Mouse (Mus musculus) kidney, embryonic 14.5 days (tissue): ENCODE results near the gene Uhrf2. TPM values are rescaled to one million over a fixed set of nuclear protein-coding genes. Genes with fewer than 3 reads are reported as not detected.
A peak's percentile ranks its signal among the peaks of the same experiment; 100 is the strongest.

Source experiments
- ATAC-seq: fragments of 200-750 bp; cut with Nextera tagmentation; 2 replicates; pipeline ENCODE4 v1.8.0; 2017; ENCODE audit warnings: moderate number of reproducible peaks, mild to moderate bottlenecking, moderate TSS enrichment, moderate library complexity; ENCODE audit not compliant: low FRiP score, low TSS enrichment
- H3K27ac ChIP-seq: fragments of 300-500 bp; sonication (generic); 2 replicates; pipeline ENCODE4 v1.5.1; 2014; ENCODE audit warnings: low read depth, mild to moderate bottlenecking, low read length, moderate library complexity, mixed read lengths
- H3K27me3 ChIP-seq: fragments of 300-500 bp; sonication (generic); 2 replicates; pipeline ENCODE4 v1.6.1; 2014; ENCODE audit warnings: mild to moderate bottlenecking, low read length; ENCODE audit not compliant: control insufficient read depth, insufficient read depth
- H3K36me3 ChIP-seq: fragments of 300-500 bp; sonication (generic); 2 replicates; pipeline ENCODE4 v1.6.1; 2014; ENCODE audit warnings: low read length, mixed read lengths; ENCODE audit not compliant: control insufficient read depth, insufficient read depth
- H3K4me1 ChIP-seq: fragments of 300-500 bp; sonication (generic); 2 replicates; pipeline ENCODE4 v1.6.1; 2014; ENCODE audit warnings: low read length, mixed read lengths; ENCODE audit not compliant: control insufficient read depth, insufficient read depth
- H3K4me2 ChIP-seq: fragments of 300-500 bp; sonication (generic); replicated peaks from 2 replicates; pipeline ENCODE4 v1.6.1; 2014; ENCODE audit warnings: low read depth, mild to moderate bottlenecking, low read length
- H3K4me3 ChIP-seq: fragments of 300-500 bp; sonication (generic); 2 replicates; pipeline ENCODE4 v1.5.1; 2014; ENCODE audit warnings: mild to moderate bottlenecking, low read length
- H3K9ac ChIP-seq: fragments of 300-500 bp; sonication (generic); 2 replicates; pipeline ENCODE4 v1.6.1; 2014; ENCODE audit warnings: low read depth, mild to moderate bottlenecking, low read length, moderate library complexity
- H3K9me3 ChIP-seq: fragments of 300-500 bp; sonication (generic); 2 replicates; pipeline ENCODE4 v1.6.1; 2016; ENCODE audit warnings: low read length; ENCODE audit not compliant: control insufficient read depth
- WGBS: fragments of 180-500 bp; shearing (Covaris S2); extraction: QIAGEN DNeasy Blood & Tissue Kit; methylation state at CpG from one replicate; pipeline ENCODE4 v1.1.7; 2014; 5-methylcytosine and 5-hydroxymethylcytosine counted together
- polyA plus RNA-seq: library from polyadenylated mRNA; unstranded; fragments of >200 nt; fragmentation: Nextera tagmentation; extraction: Ambion mirVana; gene quantifications from 2 replicates; pipeline ENCODE4 v1.2.1, GENCODE M21; 2014

Gene Uhrf2
- polyA plus RNA-seq, 1 experiment from 2014 or later, result 101 TPM

DNA sequence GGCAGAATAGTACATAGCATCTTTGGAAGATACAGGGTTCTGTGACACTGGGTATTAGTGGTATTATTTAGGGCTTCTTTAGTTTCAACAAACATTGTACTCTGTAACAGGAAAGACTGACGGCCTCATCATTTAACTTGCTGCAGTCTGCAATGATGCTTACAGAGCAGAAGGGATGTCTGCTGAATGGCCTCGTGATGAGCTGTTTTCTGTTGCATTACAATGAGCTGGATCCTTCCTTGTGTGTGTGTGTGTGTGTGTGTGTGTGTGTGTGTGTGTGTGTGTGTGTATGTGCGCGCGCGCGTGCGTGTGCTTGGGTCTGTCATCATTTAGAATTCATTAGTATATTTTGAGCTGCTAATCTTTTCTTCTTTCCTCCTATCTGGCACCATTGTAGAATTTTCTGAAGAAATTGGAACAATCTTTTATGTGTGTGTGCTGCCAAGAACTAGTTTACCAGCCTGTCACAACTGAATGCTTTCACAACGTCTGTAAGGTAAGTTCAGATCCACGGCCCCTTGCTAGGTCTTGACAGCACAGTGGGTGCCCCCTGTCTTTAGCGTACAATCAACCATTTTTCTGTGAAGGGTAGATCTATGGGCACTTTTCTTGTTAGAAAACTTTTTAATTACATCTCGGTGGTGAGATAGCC is 61.5 kb downstream of the Uhrf2 start:
- H3K27me3 ChIP-seq, result no peaks in the 10 kb centered on the region
- WGBS, result 93% methylated on average over 12 of the region's 12 CpGs
- no peak for ATAC-seq
- no peaks in the 10 kb centered on the region for H3K4me1 ChIP-seq
- H3K36me3 ChIP-seq, result peaks cover 85% of the 10 kb centered on the region
- no peak overlapping the region for H3K4me2 ChIP-seq
- no peaks in the 10 kb centered on the region for H3K9me3 ChIP-seq
- no peak overlapping the region for H3K4me3 ChIP-seq
- H3K9ac ChIP-seq, result no peak overlapping the region
- H3K27ac ChIP-seq, result no peak overlapping the region

DNA sequence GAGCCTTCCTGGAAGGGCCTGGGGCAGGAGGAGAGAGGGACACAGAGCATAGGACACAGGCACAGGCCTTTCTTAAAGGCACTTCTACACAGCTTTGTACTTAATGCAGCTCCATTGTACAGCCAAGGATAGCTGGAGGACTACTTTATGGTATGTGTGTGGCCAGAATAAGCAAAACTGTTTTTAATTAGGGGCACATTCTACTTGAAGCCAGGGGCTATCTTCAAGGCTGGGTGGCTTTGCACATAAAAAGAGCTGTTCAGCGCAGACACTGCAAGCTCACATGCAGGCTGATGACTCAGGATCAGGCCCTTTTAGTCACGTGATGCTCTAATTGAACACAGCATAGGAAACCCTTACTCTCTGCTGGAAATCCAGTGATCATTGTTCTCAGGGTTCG is 65.9 kb downstream of the Uhrf2 start:
- Histone ChIP-seq H3K4me2 (no peak overlapping the region), H3K4me3 (no peak overlapping the region), H3K27ac (no peak overlapping the region), H3K27me3 (no peaks in the 10 kb centered on the region), H3K9me3 (peaks cover 12% of the 10 kb centered on the region), H3K9ac (no peak overlapping the region), H3K4me1 (no peaks in the 10 kb centered on the region), H3K36me3 (peaks cover 64% of the 10 kb centered on the region)
- 84% methylated on average over 3 of the region's 3 CpGs for WGBS
- 0 out of 2 replicates have a peak, but pooled peaks have one; percentile 28 for ATAC-seq

DNA sequence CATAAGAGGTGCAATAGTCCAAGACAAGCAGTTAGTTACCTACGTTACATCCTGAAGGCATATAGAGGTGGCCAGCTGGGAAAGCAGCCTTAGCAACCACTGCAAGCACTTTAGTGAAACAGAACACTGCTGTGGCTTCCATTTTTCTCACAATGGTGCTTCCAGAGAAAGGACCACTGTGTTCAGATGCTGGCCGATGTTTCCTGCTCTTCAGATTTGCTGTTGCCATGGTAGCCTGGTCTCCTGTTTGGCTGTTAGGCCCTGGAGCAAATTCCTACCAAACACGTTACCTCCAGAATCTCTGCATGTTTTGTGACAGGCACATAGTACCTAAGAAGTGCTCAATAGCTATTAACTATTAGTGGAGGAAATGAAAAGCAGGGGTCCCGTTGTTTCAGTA is 66.7 kb downstream of the Uhrf2 start:
- Histone ChIP-seq H3K36me3 (peaks cover 57% of the 10 kb centered on the region), H3K9ac (no peak overlapping the region), H3K4me3 (no peak overlapping the region), H3K4me1 (no peaks in the 10 kb centered on the region), H3K27ac (no peak overlapping the region), H3K27me3 (no peaks in the 10 kb centered on the region), H3K9me3 (peaks cover 12% of the 10 kb centered on the region), H3K4me2 (no peak overlapping the region)
- WGBS, result 85% methylated on average over 4 of the region's 4 CpGs
- no peak for ATAC-seq

DNA sequence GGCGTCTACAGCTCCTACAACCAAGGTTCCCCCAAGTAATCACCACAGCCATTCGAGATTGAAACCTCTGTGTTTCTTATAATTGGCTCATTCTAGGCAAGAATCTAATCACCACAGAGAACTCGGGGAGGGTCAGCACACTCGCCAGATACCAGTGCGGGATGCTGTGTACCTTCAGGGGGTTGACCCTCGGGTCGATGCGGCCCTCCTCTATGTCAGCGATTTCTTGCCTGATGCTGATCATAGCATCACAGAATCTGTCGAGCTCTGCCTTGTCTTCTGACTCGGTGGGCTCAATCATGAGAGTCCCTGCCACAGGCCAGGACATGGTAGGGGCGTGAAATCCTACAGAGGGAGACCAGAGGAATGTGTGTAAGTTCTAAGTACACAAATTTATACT is 70.3 kb downstream of the Uhrf2 start:
- Histone ChIP-seq H3K36me3 (peaks cover 29% of the 10 kb centered on the region), H3K9me3 (peaks cover 12% of the 10 kb centered on the region), H3K9ac (no peak overlapping the region), H3K4me2 (no peak overlapping the region), H3K4me1 (no peaks in the 10 kb centered on the region), H3K27ac (no peak overlapping the region), H3K4me3 (no peak overlapping the region), H3K27me3 (no peaks in the 10 kb centered on the region)
- 95% methylated on average over 12 of the region's 12 CpGs for WGBS
- no peak for ATAC-seq

DNA sequence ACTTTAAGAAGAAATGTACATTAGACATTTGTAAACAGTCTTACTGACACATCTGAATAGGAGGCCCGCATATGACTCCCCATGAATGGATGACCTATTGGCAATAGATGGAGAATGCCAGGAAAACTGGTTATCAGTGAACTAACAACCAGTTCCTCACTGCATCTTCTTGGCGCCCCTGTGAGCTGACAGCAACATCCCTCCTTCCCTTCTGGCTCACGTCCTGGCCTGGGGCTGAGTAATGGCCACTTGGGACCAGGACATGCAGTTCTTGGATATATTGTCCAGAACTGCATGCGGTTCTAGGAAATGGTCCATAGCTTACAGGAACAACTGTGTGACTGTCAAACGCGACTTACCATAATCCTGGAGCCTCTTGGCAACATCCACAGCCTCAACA is 72.3 kb downstream of the Uhrf2 start:
- Histone ChIP-seq H3K36me3 (peaks cover 13% of the 10 kb centered on the region; the same call in 1 of the 2 replicates), H3K4me3 (no peak overlapping the region), H3K27me3 (no peaks in the 10 kb centered on the region), H3K4me1 (no peaks in the 10 kb centered on the region), H3K27ac (no peak overlapping the region), H3K9me3 (peaks cover 12% of the 10 kb centered on the region), H3K4me2 (no peak overlapping the region), H3K9ac (no peak overlapping the region)
- ATAC-seq, result no peak
- 88% methylated on average over 6 of the region's 6 CpGs for WGBS

DNA sequence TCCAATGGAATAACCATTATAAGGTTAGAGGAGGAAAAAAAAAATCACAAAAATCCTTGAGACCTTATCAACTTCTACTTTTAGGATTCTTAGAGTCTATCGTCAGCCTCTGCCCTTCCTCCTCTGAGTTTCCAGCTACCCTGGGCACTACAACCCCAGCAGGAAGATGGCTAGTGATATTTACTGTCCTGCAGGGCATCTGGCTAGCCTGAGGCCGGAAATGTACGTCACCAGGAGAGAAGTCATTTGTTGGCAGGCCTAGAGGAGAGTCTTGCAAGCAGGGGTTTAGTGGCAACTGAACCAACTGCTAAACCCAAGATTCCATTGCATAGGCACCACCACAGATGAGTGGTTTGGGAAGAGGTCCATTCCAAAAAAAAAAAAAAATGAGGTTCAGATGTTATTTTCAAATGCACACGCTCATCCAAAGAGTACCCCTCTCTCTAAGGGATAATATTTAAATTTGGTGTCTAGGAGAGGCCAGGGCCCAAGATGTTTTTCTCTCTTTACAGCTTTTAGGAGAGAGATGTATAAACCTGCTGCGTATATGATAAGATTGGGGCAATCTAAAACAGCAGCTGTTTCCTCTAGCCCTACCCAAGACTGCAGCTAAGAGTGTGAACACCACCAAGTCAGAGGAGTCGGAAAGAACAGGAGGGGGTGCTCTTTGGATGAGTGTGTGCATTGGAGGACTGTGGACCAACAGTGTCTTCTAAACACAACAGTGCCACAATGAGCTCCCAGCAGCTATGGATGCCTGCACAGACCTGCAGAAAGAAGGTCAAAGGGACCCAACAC is 74.9 kb downstream of the Uhrf2 start:
- Histone ChIP-seq H3K4me1 (no peaks in the 10 kb centered on the region), H3K36me3 (no peaks in the 10 kb centered on the region), H3K4me3 (no peak overlapping the region), H3K9me3 (peaks cover 2% of the 10 kb centered on the region; the same call in 1 of the 2 replicates), H3K27me3 (no peaks in the 10 kb centered on the region), H3K4me2 (no peak overlapping the region), H3K9ac (no peak overlapping the region), H3K27ac (no peak overlapping the region)
- no peak for ATAC-seq
- WGBS, result 84% methylated on average over 6 of the region's 6 CpGs

DNA sequence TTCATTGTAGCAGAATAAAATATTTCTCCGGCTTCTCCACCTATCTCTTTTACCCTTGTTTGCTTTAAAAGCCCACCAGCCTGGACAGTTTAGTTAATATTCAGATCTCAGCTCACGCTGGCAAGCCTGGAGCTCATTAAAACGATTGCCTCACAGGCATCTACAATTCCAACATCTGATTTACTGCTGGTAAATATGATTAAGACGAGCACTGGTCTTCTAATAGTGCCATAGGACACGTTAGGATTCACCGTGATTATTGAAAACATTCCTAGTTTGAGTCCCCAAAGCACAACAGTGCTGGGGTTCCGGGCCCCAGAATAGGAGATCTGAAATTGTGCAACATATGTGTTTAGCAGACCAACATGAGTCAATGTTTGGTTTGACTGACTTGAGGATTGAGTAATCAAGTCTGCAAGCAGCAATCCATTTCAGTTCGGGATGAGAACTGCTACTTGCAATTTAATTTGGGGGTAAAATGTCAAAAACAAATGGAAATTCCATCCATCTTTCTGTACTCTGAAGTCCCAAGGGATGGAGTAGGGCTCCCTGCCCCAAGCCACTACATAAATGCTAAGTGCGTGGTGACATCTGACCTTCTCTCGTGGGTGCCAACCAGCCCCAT is 77.0 kb downstream of the Uhrf2 start:
- H3K4me3 ChIP-seq, result no peak overlapping the region
- H3K9ac ChIP-seq, result no peak overlapping the region
- H3K4me2 ChIP-seq, result no peak overlapping the region
- WGBS, result 80% methylated on average over 10 of the region's 10 CpGs
- ATAC-seq, result no peak
- H3K9me3 ChIP-seq, result no peaks in the 10 kb centered on the region
- H3K4me1 ChIP-seq, result no peaks in the 10 kb centered on the region
- no peaks in the 10 kb centered on the region for H3K27me3 ChIP-seq
- H3K27ac ChIP-seq, result no peak overlapping the region
- H3K36me3 ChIP-seq, result no peaks in the 10 kb centered on the region

DNA sequence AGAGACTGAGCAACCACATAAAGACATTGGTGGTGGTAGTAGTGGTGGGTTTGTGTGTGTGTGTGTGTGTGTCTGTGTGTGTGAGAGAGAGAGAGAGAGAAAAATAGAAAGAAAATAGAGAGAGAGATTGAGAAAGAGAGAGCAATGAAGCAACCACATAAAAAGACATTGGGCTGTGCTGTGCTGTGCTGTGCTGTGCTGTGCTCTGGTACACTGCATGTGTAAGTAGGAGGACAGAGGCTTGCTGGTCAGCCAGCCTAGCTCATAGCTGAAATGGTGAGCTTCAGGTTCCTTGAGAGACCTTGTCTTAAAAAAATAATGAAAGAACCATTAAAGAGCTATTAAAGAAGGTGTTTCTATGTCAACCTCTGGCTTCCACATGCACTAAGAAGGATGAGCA is 78.3 kb downstream of the Uhrf2 start:
- H3K4me3 ChIP-seq, result no peak overlapping the region
- H3K9me3 ChIP-seq, result no peaks in the 10 kb centered on the region
- H3K9ac ChIP-seq, result no peak overlapping the region
- ATAC-seq, result no peak
- no peaks in the 10 kb centered on the region for H3K36me3 ChIP-seq
- no peaks in the 10 kb centered on the region for H3K4me1 ChIP-seq
- no peak overlapping the region for H3K27ac ChIP-seq
- no peak overlapping the region for H3K4me2 ChIP-seq
- H3K27me3 ChIP-seq, result no peaks in the 10 kb centered on the region

DNA sequence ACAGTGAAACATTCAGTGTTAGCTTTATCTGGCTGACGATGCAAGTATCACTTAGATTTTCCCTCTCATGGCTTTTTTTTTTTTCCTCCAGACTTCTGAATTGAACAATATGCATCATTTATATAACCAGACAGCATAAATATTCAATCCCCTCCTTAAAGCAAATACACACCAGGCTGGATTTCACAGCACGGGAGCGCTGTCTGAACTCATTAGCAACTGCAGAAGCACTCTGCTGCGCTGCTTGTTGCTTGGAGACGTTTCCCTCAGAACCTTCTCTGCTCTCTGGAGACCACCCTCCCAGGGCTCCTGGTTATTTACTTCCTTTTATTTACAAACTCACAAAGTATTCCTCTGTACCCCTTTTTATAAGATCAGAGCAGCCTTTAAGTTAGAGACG is 78.8 kb downstream of the Uhrf2 start:
- Histone ChIP-seq H3K4me3 (no peak overlapping the region), H3K27me3 (no peaks in the 10 kb centered on the region), H3K9me3 (no peaks in the 10 kb centered on the region), H3K36me3 (no peaks in the 10 kb centered on the region), H3K4me1 (no peaks in the 10 kb centered on the region), H3K4me2 (no peak overlapping the region), H3K27ac (no peak overlapping the region), H3K9ac (no peak overlapping the region)
- 89% methylated on average over 6 of the region's 6 CpGs for WGBS
- ATAC-seq, result no peak
